Mouse (Mus musculus): ENCODE measurements around the gene Stx6.
"Not testable (repeated sequence)": the region's sequence is repeated elsewhere in the genome, so short reads cannot be mapped to it uniquely, and the experiment has no call there.

Gene Stx6

DNA sequence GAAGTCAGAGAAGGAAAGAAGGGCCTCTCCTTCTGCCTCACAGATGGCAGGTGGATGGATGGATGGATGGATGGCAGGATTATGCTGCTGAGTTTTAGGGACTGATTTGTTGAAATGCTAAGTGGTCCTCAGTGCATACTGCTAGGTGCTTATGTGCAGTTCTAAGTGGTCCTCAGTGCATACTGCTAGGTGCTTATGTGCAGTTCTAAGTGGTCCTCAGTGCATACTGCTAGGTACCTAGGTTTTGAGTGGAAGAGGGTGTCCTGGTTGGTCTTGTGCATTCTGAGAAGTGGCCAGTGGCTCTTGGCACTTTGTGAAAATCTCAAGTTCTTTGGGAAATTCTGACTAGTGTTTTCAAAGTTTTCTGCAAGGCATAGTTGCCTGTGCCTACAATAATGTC is 11.4 kb downstream of the Stx6 start:
- no peak for DNase-seq

DNA sequence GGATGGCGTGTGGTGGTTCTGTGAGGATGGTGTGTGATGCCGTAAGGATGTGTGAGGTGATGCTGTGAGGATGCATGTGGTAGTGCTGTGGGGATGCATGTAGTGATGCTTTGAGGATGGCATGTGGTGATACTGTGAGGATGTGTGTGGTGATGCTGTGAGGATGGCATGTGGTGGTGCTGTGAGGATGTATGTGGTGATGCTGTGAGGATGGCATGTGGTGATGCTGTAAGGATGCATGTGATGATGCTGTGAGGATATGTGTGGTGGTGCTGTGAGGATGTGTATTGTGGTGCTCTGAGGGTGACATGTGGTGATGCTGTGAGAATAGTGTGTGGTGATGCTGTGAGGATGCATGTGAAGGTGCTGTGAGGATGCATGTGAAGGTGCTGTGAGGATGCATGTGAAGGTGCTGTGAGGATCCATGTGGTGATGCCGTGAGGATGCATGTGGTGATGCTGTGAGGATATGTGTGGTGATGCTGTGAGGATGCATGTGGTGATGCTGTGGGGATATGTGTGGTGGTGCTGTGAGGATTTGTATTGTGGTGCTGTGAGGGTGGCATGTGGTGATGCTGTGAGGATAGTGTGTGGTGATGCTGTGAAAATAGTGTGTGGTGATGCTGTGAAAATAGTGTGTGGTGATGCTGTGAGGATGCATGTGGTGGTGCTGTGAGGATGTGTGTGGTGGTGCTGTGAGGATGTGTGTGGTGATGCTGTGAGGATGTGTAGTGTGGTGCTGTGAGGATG is 14.6 kb downstream of the Stx6 start:
- DNase-seq = no peak

- not testable (repeated sequence) for DNase-seq
These were observed 15.1 kb downstream of the Stx6 start for GRCm38 (mm10) chr1:155173644-155174016.

DNA sequence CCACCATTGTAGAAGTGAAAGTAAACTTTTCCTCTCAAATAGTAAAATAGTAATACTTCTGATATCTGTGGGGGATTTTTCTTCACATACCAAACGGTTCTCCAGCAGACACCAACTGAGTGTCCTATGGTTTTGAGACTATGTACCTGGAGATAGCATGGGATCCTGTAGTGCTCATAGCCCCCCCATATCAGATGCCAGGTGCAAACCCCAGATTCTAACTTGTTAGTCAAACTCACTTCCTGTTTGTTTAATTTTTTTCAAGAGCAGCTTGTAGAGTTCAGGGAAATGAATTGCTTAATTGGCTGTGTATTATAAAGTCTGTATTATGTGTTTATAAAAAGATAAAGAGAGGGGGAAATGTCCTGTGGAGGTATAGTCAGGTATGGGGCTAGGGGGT is 15.9 kb downstream of the Stx6 start:
- DNase-seq = no peak

DNA sequence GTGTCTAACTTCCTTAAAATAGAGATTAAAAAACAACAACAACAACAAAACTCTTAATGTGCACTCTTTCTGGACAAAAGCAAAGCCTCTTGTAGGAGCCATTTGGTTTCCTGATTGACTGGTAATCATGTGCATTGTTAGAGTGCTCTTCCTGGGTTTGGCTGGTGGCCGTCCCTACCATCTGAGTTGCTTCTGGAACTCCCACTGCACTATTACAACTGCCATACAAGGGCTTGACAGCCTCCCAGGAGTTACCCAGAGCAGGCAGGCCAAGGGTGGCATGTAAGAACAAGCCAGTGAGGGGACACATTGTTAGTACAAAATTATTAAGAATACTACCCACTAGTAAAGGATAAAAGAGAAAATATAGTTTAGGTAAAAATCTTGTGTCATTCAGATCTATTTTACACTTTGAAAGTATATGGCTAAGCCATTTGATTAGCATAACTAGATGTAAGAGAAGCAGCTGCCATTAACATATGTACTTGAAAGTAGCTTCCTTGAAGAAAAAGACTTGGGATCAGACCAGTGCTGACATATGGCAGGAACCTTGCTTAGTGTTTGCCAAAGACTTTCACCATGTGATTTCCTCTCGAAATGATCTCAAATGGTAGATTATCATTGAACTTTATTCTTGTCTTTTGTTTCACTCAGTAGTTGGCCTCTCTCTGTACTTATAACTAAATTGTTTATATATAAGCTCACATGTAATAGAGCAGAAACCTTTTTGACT is 19.8 kb downstream of the Stx6 start:
- DNase-seq = no peak

DNA sequence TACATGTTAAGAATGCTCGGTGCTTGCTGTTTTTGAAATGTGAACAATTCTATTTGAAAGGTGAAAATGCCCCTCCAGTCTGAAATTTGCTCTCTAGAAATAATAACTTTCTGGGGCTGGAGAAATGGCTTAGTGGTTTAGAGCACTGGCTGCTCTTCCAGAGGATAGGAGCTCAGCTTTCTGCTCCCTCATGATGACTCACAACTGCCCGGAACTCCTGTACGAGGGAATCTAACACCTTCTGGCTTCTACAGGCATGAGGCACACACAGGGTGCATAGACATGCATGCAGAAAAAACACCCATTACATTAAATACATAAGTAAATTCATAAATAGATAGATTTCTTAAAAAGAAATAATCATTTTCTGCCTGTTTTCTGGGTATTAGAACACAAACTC is 25.7 kb downstream of the Stx6 start:
- DNase-seq = no peak

GRCm38 (mm10) chr1:155188656-155189055 is 30.1 kb downstream of the Stx6 start:
- DNase-seq = no peak

- no peak for DNase-seq
These were observed 32.7 kb downstream of the Stx6 start for GRCm38 (mm10) chr1:155191219-155191618.

DNA sequence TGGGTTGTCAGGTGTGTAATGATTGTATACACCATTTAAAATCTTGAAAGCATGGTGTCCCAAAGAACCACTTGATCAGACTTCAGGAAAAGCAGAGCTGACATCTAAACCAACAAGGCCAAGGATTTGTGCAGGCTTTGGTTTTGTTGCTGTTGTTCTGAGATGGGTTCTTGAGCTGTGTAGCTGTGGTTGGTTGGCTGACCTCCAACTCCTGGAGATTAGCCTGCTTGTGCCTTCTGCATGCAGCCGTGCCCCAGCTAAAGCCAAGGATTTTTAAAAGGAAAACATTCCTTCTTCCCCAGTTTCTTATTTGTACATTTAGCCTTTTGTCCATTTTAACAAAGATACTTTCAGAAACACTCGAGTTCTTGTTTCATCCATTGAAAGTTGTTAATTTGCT is 33.2 kb downstream of the Stx6 start:
- DNase-seq = peak; percentile 73 to 74

GRCm38 (mm10) chr1:155192805-155193368 is 34.4 kb downstream of the Stx6 start:
- peak; percentile 53 to 54 for DNase-seq

DNA sequence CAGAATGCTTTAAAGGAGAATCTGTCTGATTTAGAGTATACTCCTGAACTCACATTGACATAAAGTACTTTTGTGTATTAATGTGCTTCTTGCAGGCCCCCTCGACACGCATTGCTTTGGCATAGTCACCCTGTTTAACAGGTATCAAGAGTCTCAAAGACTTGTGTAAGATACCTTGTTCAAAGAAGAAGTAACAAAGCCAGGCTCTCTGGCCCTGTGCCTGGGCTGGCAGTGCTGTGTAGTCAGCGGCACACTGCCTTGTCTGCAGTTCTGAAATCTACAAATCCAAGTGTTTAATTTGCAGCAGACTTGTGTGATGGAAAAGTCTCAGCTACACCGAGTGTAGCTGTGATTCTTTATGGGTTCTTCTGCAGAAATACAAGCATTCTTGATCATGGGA is 38.2 kb downstream of the Stx6 start:
- no peak for DNase-seq

- DNase-seq = no peak
These were observed 41.0 kb downstream of the Stx6 start for GRCm38 (mm10) chr1:155199522-155199921.

DNA sequence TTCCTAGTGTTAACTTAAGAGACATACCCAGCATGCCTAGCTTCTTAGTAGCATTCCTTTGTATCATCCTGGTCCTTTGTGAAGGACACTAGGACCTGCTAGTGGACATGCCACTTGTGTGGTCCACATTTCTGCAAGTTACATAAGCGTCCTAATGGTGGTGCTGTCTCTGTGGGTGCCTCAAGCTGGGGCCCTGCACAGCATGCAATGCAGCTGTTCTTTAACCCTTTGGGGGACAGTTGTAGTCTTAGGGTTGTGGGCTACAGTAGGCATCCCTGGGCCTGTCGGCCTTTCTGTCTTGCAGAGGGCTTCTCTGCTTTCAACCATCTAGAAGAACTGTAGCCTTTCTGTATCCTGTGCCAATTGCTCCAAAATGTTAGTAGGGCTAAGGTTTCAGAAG is 42.5 kb downstream of the Stx6 start:
- no peak for DNase-seq

GRCm38 (mm10) chr1:155201373-155201879 is 42.9 kb downstream of the Stx6 start:
- no peak for DNase-seq

DNA sequence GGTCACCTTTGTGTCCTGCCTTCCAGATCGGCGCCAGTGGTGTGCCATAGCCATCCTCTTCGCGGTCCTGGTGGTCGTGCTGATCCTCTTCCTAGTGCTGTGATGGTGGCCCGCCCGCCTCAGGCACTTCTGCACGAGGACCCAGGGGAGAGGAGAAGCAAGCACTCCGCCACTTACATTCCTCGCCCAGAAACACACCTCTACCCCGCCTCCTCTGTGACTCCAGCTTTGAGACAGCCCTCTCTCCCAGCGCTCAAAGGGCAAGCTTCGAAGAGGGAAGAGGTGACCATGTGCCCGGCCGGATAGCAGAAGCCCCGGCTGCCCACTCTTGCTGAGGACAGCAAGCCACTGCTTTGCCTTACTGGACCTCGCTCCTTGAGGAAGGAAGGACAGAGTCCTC is 43.4 kb downstream of the Stx6 start:
- no peak for DNase-seq

- DNase-seq = no peak
These were observed 44.0 kb downstream of the Stx6 start for GRCm38 (mm10) chr1:155202472-155202871.

DNA sequence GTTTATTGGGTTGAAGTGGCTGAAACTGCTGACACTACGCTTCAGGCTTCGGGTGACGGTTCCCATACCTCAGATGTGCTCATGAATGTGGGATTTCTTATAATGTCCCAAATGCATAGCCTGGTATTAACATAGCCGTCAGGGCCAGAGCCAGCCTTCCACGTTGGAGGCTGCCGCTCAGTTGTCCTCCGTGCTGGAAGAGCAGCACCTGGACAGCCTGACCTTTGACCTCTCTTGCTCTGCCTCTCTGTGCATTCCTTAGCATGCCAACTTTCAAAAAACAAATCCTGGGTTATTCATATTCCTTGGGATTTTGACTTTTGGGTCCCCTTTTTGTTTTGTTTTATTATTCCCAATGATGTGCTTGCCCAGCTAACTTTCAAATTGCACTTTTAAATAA is 44.6 kb downstream of the Stx6 start:
- DNase-seq = no peak

DNA sequence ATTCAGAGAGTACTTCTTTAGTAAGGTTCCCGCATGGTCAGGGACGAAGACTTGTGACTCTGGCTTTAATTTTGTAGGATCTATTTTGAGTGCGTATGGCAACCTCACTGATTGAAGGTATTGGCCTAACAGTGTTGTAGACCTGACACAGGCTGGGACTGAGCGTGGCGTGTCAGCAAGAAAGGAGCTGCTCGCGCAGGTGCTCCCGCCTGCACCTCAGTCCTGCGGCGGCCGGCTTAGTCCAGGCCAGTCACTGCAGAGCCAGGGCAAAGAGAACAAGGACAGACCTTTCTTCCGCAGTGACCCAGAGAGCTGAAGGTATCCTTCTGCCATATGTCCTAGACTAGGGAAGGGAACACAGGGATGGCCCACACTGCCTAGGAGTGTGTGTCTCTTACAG is 45.4 kb downstream of the Stx6 start:
- DNase-seq = no peak

GRCm38 (mm10) chr1:155204560-155205162 is 46.1 kb downstream of the Stx6 start:
- DNase-seq = peak in 1 of 2 experiments; percentile 62

GRCm38 (mm10) chr1:155205311-155205710 is 46.8 kb downstream of the Stx6 start:
- DNase-seq = no peak

DNA sequence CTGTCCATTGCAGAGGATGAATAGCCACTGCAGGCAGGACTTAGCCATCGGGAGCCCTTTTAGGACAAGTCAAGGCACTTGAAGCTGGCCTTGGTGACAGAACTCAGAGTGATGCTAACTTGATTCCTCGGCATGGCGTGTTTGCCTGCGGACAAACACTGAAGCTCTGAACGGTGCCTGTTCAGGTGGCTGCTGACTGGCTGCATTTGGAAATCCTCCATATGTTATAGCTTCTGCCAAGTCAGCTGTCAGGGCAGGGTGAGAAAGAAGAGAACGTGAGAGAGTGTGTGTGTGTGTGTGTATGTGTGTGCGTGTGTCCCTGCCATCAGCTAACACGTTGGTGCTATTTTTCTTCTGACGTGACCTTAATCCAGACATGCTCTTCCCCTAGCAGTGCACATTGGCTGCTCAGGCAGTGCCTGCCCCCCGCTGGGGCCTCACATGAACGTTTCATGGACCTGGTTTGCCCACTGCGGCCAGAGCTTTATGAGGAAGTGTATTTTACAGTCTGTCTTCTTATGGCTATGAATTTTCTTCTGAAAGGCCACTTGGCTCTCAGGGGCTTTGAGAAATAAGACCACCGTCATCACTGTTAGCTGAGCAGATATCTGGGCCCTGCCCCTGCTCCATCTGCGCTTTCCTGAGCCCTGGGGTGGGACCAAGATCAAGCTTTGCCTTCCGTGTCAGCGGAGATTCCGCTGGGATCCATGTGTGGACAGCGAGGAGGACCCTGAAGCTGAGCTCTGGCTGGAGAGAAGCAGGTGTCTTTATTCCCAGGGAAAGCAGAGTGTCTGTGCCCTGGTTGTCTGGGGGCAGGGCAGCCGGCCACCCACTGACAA is 47.5 kb downstream of the Stx6 start:
- DNase-seq = no peak

DNA sequence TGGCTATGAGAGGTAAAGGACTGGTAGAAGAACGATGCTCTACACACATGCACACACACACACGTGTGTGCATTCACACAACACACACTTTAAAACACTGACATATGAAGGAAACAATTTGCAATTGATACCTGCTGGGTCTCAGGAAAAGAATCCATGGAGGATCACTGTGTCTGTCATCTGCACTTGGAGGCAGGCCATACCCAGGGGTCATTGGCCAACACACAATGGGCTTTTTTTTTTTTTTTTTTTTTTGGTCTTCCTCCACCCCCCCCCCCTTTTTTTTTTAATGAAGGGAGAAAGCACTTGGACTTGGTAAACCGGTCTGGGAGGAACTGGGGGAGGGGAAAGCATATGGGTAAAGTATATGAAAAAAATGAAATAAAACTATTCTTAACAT is 49.3 kb downstream of the Stx6 start:
- no peak for DNase-seq
